Mouse (Mus musculus) C2C12 (cell line): ENCODE measurements around the gene Cox17. TPM values are rescaled to one million over a fixed set of nuclear protein-coding genes. Genes with fewer than 3 reads are reported as not detected.

Source experiments
- H3K27me3 ChIP-seq: one replicate; pipeline ENCODE4 v1.6.1; 2011; ENCODE audit not compliant: control insufficient read depth, insufficient read depth, insufficient read length
- H3K36me3 ChIP-seq: one replicate; pipeline ENCODE4 v1.6.1; 2011; ENCODE audit not compliant: control insufficient read depth, insufficient read depth
- H3K4me3 ChIP-seq: one replicate; pipeline ENCODE4 v1.5.1; 2011; ENCODE audit warnings: mild to moderate bottlenecking, control low read depth; ENCODE audit not compliant: poor library complexity, insufficient read depth, severe bottlenecking
- H3K79me2 ChIP-seq: one replicate; pipeline ENCODE4 v1.6.1; 2011; ENCODE audit not compliant: control insufficient read depth, insufficient read depth
- H3K79me3 ChIP-seq: one replicate; pipeline ENCODE4 v1.6.1; 2011; ENCODE audit warnings: low read depth, control low read depth
- H3ac ChIP-seq: one replicate; pipeline ENCODE3; 2011; ENCODE audit warnings: low read depth; ENCODE audit not compliant: control insufficient read depth, insufficient read length
- CEBPB ChIP-seq: IDR thresholded peaks from one replicate; pipeline ENCODE4 v1.6.1; 2011; ENCODE audit warnings: low read depth, mild to moderate bottlenecking, control low read depth, moderate library complexity
- CTCF ChIP-seq: IDR thresholded peaks from one replicate; pipeline ENCODE4 v1.5.1; 2011; ENCODE audit not compliant: control insufficient read depth, insufficient read depth, insufficient read length
- FOSL1 ChIP-seq: IDR thresholded peaks from one replicate; pipeline ENCODE4 v1.8.0; 2011; ENCODE audit warnings: mild to moderate bottlenecking, low read length; ENCODE audit not compliant: poor library complexity, insufficient read depth, severe bottlenecking
- MAX ChIP-seq: IDR thresholded peaks from one replicate; pipeline ENCODE4 v1.6.1; 2011; ENCODE audit warnings: mild to moderate bottlenecking, control low read depth
- MYOD1 ChIP-seq: IDR thresholded peaks from one replicate; pipeline ENCODE4 v1.6.1; 2011; ENCODE audit warnings: low read depth; ENCODE audit not compliant: control insufficient read depth, insufficient read length
- MYOG ChIP-seq: IDR thresholded peaks from one replicate; pipeline ENCODE4 v1.6.1; 2011; ENCODE audit not compliant: control insufficient read depth, insufficient read length; ENCODE audit errors: extremely low read depth
- USF1 ChIP-seq: IDR thresholded peaks from one replicate; pipeline ENCODE4 v1.6.1; 2011; ENCODE audit warnings: low read depth, mild to moderate bottlenecking, control low read depth, moderate library complexity
- polyA plus RNA-seq: library from polyadenylated mRNA; unstranded; fragments of >200 nt; fragmentation: generic; extraction: Trizol; gene quantifications from one replicate; pipeline ENCODE4 v1.2.1, GENCODE M21; 2012; ENCODE audit warnings: missing spikeins

Gene Cox17
- polyA plus RNA-seq, 1 experiment, result 404 TPM

GRCm38 (mm10) chr16:38365390-38365789 lies 18.6 kb downstream of the Cox17 start:
- Histone ChIP-seq H3K4me3 (no peak overlapping the region), H3K79me3 (no peaks in the 10 kb centered on the region), H3K36me3 (no peaks in the 10 kb centered on the region), H3K79me2 (no peaks in the 10 kb centered on the region), H3K27me3 (no peaks in the 10 kb centered on the region), H3ac (no peak overlapping the region)
- no peak for TF ChIP-seq MYOG
- no peak for TF ChIP-seq CEBPB
- no peak for TF ChIP-seq MYOD1
- no peak for TF ChIP-seq CTCF
- no peak for TF ChIP-seq MAX
- TF ChIP-seq FOSL1, result no peak
- TF ChIP-seq USF1, result no peak

GRCm38 (mm10) chr16:38366231-38366630 lies 19.4 kb downstream of the Cox17 start:
- TF ChIP-seq MYOG, result no peak
- TF ChIP-seq CTCF, result no peak
- TF ChIP-seq MAX, result no peak
- no peak for TF ChIP-seq USF1
- TF ChIP-seq FOSL1, result no peak
- TF ChIP-seq MYOD1, result no peak
- TF ChIP-seq CEBPB, result no peak
- Histone ChIP-seq H3K79me3 (no peaks in the 10 kb centered on the region), H3K4me3 (no peak overlapping the region), H3K36me3 (no peaks in the 10 kb centered on the region), H3K79me2 (no peaks in the 10 kb centered on the region), H3ac (no peak overlapping the region), H3K27me3 (no peaks in the 10 kb centered on the region)

DNA sequence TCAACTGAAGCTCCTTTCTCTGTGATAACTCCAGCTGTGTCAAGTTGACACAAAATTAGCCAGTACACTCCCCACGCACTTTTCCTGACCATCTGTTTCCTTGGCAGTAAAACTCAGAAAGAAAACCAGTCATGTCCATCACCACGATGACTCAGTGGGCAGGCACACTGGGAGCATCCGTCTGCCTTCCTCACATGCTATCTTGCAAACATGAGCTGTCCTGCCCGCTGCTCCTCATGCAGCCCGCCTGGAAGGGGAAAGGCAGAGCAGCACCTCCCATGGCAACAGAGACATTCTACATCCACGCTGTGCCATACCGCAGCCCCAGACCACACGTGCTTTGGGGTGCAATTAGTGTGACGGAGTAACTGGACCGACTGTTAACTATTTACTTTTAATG lies 21.5 kb downstream of the Cox17 start:
- no peak overlapping the region for H3ac ChIP-seq
- H3K79me2 ChIP-seq, result no peaks in the 10 kb centered on the region
- H3K27me3 ChIP-seq, result no peaks in the 10 kb centered on the region
- no peaks in the 10 kb centered on the region for H3K79me3 ChIP-seq
- H3K4me3 ChIP-seq, result no peak overlapping the region
- no peaks in the 10 kb centered on the region for H3K36me3 ChIP-seq
- TF ChIP-seq MYOG (no peak), FOSL1 (peak; percentile 67), MYOD1 (peak; percentile 84), USF1 (peak; percentile 40), MAX (peak; percentile 95)

GRCm38 (mm10) chr16:38369000-38369399 lies 22.2 kb downstream of the Cox17 start:
- Histone ChIP-seq H3K4me3 (no peak overlapping the region), H3K79me3 (no peaks in the 10 kb centered on the region), H3K36me3 (no peaks in the 10 kb centered on the region), H3K79me2 (no peaks in the 10 kb centered on the region), H3K27me3 (no peaks in the 10 kb centered on the region), H3ac (no peak overlapping the region)
- no peak for TF ChIP-seq CTCF
- peak; percentile 86 for TF ChIP-seq MYOD1

- Histone ChIP-seq H3K27me3 (no peaks in the 10 kb centered on the region), H3K79me2 (no peaks in the 10 kb centered on the region), H3K79me3 (no peaks in the 10 kb centered on the region), H3K36me3 (no peaks in the 10 kb centered on the region), H3ac (no peak overlapping the region), H3K4me3 (no peak overlapping the region)
- TF ChIP-seq MYOG (no peak), MAX (no peak), CTCF (no peak), CEBPB (no peak), MYOD1 (no peak), FOSL1 (no peak), USF1 (no peak)
These were observed 22.6 kb downstream of the Cox17 start for GRCm38 (mm10) chr16:38369431-38369830.

DNA sequence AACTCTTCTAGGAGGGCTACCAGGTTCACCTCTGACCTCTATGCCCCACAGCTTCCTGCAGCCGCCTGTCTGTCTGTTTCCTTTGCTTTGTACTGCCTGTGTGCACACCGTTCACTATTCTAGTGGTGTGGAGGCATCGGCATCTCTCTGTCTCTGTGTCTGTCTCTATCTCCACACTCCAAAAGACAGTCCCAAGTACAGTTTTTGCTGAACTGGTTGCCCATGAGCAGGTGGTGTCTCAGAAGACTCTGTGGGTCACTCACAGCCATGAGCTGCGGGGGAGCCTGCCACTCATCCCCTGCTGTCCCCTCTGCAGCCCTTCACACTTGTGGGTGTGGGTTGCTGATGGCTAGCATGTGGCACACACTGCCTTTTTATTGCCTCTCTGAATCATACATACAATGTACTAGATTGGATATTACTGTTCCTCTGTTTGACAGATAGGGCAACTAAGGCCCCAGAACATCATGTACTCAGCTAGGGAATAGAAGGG lies 23.2 kb downstream of the Cox17 start:
- Histone ChIP-seq H3K4me3 (no peak overlapping the region), H3K79me2 (no peaks in the 10 kb centered on the region), H3ac (no peak overlapping the region), H3K27me3 (no peaks in the 10 kb centered on the region), H3K36me3 (no peaks in the 10 kb centered on the region), H3K79me3 (no peaks in the 10 kb centered on the region)
- TF ChIP-seq MAX (no peak), MYOG (no peak), CEBPB (no peak), USF1 (no peak), FOSL1 (no peak), MYOD1 (no peak), CTCF (no peak)
